Mouse (Mus musculus): ENCODE measurements around the gene Atxn7. TPM values are rescaled to one million over a fixed set of nuclear protein-coding genes. Genes with fewer than 3 reads are reported as not detected.

Gene Atxn7
- polyA plus RNA-seq, 1 experiment from 2014 or later = 4.5 TPM

DNA sequence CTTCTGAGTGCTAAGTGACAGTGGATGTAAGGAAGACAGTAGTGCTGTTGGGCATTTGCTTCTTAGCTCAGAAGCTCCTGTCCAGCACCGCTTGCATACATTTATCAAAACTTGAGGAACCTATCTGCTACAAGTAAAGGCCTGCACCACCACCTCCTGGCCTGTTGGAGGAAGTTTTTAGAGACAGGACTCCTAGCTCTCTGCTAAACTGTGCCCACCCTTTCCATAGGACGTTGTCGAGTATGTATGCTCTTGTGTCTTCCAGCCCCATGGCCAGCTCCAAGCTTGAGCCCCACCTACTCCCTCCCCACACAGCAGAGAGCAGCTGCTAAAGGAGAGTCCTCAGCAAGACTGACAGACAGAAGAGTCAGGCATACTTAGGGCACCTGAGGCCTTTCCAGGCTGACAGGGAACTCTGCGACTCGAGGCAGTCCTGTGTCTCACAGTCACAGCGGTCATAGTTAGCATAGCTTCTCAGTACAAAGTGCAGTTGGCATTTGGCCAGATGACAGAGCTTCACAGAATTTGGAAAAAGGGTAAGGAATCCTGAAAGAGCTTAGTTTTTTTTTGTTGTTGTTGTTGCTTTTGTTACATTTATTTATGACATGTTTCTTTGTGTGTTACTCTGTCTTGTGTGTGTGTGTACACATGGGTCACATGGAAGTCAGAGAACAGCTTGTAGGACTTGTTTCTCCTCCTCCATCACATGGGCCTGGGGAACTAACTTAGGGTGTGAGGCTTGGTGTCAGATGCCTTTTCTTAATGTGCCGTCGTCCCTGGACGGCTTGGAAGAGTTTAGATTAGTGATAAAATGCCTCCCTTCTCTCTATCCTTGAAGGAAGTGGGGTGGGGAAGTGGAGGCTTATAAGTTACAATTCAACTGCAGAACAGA is 34.2 kb downstream of the Atxn7 start:
- WGBS = 85% methylated on average over 9 of the region's 9 CpGs

DNA sequence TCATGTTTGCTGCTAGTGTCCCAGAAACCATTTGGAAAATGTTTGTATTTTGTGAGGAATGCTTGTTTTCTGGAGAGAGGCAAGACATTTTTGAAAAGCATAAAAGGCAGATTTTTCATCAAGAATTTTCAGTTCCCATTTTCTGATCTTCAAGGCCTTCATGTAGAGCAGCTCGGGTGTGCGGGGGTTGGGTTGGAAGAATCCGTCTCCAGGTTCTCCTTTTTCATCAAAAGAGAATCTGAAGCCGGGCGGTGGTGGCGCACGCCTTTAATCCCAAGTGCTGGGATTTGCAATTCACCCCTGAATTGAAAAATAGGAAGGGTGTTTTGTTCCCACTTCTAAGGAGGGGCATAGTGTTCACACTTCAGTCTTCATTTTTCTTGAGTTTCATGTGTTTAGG is 41.5 kb downstream of the Atxn7 start:
- WGBS = 92% methylated on average over 7 of the region's 7 CpGs
- no peaks in the 10 kb centered on the region for H3K36me3 ChIP-seq (replicated peaks)

More for the DNA sequence above, 34.2 kb downstream of the Atxn7 start:
- no peaks in the 10 kb centered on the region for H3K4me1 ChIP-seq
- no peak overlapping the region for H3K27ac ChIP-seq
- H3K9me3 ChIP-seq = no peaks in the 10 kb centered on the region
- no peak for DNase-seq (ENCODE audit: extremely low spot score, low spot score)
- no peak overlapping the region for H3K4me3 ChIP-seq
- no peaks in the 10 kb centered on the region for H3K27me3 ChIP-seq (ENCODE audit: poor library complexity, severe bottlenecking)
- no peaks in the 10 kb centered on the region for H3K36me3 ChIP-seq (replicated peaks)

DNA sequence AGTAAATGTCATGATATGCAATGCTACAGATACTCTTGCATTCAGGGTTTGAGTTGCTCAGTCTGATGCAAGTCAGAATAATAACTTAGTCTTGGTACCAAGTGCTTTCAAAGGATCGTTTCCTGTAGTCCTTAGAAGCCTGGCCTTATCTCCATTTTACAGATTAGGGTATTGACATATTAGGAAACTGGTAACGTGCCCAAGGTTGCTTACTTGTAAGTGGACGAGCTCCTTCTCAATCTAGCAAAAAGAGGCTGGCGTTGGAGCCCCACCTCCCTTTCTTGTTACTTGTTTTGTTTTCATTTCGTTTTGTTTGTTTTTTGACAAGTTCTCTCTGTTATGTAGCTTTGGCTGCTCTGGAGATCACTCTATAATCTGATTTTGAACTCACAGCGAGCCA is 48.5 kb downstream of the Atxn7 start:
- no peaks in the 10 kb centered on the region for H3K9me3 ChIP-seq
- H3K36me3 ChIP-seq (replicated peaks) = no peaks in the 10 kb centered on the region
- no peak for DNase-seq (ENCODE audit: extremely low spot score, low spot score)
- 81% methylated on average over 6 of the region's 6 CpGs for WGBS
- no peak overlapping the region for H3K27ac ChIP-seq
- peaks cover 19% of the 10 kb centered on the region for H3K4me1 ChIP-seq
- no peaks in the 10 kb centered on the region for H3K27me3 ChIP-seq (ENCODE audit: poor library complexity, severe bottlenecking)
- no peak overlapping the region for H3K4me3 ChIP-seq

More for the DNA sequence above, 41.5 kb downstream of the Atxn7 start:
- no peak overlapping the region for H3K4me3 ChIP-seq
- no peaks in the 10 kb centered on the region for H3K4me1 ChIP-seq
- no peak overlapping the region for H3K27ac ChIP-seq
- no peak for DNase-seq (ENCODE audit: extremely low spot score, low spot score)
- no peaks in the 10 kb centered on the region for H3K9me3 ChIP-seq
- no peaks in the 10 kb centered on the region for H3K27me3 ChIP-seq (ENCODE audit: poor library complexity, severe bottlenecking)

DNA sequence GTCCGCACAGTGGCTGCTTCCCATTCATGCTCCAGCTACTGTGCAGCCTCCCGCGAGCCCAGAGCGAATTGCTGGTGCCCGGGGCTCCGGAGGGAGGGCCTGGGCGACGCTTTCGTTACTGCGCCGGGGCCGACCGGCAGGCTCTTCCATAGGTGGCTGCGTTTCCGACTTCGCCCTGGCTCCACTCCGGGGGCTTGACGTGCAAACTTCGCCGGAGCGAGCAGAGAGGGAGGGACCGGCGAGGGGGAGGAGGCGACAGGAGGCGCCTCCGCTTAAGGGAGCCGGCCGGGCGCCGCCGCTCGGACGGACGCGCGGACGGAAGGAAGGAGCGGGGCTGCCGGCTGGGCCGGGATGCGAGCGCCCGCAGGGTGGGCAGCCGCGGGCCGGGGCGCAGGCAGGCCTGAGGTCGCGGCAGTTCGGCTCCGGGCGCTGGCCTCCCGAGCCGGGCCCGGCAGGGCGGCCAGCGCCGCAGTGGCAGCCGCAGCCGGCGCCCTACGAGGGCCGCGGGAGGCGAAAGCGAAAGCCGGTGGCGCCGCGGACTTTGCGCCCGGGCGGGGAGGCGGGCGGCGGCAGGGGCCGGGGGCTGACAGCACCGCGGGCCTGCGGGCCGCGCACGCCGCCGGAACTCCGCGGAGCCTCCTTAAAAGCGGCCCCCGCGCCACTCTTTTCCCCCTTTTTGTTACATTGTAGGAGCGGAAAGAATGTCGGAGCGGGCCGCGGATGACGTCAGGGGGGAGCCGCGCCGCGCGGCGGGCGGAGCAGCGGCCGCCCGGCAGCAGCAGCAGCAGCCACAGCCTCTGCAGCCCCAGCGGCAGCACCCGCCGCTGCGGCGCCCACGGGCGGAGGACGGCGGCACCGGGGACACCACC is 51.4 kb downstream of the Atxn7 start:
- DNase-seq (ENCODE audit: extremely low spot score, low spot score) = peak; percentile 80
- H3K4me1 ChIP-seq = peaks cover 32% of the 10 kb centered on the region
- H3K4me3 ChIP-seq = peak overlapping the region; percentile 74
- H3K27me3 ChIP-seq (ENCODE audit: poor library complexity, severe bottlenecking) = no peaks in the 10 kb centered on the region
- under 1% methylated on average over 100 of the region's 116 CpGs for WGBS
- H3K27ac ChIP-seq = peak overlapping the region; percentile 98
- H3K36me3 ChIP-seq (replicated peaks) = peaks cover 10% of the 10 kb centered on the region
- H3K9me3 ChIP-seq = no peaks in the 10 kb centered on the region

DNA sequence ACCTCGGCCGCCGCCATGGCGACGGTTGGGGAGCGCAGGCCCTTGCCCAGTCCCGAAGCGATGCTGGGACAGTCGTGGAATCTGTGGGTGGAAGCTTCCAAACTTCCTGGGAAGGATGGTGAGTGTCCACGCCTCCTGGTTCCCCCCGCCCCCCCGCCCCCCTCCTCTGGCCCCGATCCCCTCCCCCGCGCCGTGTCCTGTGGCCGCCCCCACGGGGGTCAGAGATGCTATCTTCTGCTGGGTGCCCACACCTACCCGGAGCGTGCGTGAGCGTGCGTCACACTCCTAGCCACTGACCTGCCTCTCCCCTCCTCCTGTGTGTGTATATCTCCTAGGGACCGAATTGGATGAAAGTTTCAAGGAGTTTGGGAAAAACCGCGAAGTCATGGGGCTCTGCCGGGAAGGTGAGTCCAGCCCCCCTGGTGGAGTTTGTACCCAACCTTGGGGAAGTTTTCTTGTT is 52.0 kb downstream of the Atxn7 start:
- under 1% methylated on average over 20 of the region's 27 CpGs for WGBS
- peak overlapping the region; percentile 98 for H3K27ac ChIP-seq
- H3K4me3 ChIP-seq = peak overlapping the region; percentile 74
- peaks cover 32% of the 10 kb centered on the region for H3K4me1 ChIP-seq
- DNase-seq (ENCODE audit: extremely low spot score, low spot score) = no peak
- peaks cover 16% of the 10 kb centered on the region for H3K36me3 ChIP-seq (replicated peaks)
- H3K9me3 ChIP-seq = no peaks in the 10 kb centered on the region
- no peaks in the 10 kb centered on the region for H3K27me3 ChIP-seq (ENCODE audit: poor library complexity, severe bottlenecking)

DNA sequence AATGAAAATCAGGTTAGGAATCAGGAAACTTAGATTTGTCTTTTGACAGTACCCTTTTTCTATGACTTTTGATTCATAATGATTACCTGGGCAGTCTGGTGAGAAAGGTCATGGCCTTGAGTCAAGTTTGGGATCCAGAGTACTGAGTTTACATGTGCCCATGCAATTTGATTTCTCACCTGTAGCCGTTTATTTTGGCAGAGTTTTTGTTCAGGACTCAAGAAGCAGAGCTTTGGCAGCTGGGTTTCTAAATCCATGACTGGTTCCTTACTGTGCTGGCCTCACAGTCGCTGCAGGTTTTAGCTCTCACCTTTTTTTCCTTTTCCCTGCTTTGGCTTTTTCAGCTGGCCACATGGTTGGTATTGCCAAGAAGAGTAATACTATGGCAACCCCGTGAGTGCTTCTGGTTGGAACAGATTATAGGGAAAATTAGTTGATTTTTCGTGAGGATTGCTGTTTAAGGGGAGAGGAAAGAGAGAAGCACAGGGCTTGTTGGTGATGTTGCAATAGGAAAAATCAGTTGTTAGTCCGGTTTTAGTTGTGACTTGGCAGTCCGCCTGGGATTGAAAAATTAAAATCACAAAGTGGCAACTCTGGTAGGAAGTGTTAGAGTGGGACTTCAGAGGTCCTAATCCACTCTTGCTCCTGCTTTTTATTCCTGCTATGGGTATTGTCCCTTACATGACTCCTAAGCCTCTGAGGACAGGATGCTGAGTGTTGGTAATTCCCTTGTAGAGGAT is 53.6 kb downstream of the Atxn7 start:
- 90% methylated on average over 6 of the region's 6 CpGs for WGBS
- peaks cover 32% of the 10 kb centered on the region for H3K4me1 ChIP-seq
- DNase-seq (ENCODE audit: extremely low spot score, low spot score) = no peak

DNA sequence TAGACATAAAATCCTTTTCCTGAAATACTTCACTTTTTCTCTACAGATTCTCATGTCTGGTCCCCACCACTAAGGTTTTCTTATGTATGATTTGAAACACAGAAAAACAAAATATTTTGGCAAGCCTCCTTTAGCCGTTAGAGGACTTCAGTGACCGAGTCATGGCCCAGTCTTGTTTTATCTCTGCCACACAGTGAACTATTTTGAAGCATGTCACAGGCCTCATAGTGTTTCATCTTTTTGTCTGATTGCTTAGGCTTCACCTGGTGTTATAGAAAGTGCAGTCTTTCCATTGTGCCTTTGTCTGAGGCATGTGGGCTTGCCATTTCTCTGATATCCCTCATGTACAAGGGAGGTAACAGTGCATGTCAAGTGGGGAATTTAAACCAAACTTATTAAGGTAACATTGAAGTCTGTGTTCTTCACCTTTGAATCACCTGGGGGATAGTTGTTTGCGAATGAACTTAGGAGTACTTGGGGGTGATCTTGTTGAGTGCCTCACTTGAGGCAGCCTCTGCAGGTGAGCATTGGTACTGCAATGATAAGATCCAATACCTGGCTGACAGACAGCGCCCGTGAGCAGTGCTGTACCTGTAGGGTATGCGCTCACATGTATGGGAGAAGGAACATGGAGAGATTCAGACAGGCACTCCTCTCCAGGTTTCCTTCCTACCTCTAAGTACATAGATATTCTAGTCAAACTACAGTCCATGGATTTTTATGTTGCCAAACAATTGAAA is 58.1 kb downstream of the Atxn7 start:
- DNase-seq (ENCODE audit: extremely low spot score, low spot score) = no peak
- Histone ChIP-seq H3K27ac (no peak overlapping the region), H3K27me3 (ENCODE audit: poor library complexity, severe bottlenecking) (no peaks in the 10 kb centered on the region), H3K4me3 (no peak overlapping the region), H3K4me1 (peaks cover 14% of the 10 kb centered on the region; the same call in 1 of the 2 replicates), H3K9me3 (no peaks in the 10 kb centered on the region), H3K36me3 (replicated peaks) (peaks cover 29% of the 10 kb centered on the region)
- 74% methylated on average over 6 of the region's 6 CpGs for WGBS

More for the DNA sequence above, 53.6 kb downstream of the Atxn7 start:
- no peaks in the 10 kb centered on the region for H3K27me3 ChIP-seq (ENCODE audit: poor library complexity, severe bottlenecking)
- H3K4me3 ChIP-seq = peak overlapping the region; percentile 74; the same call in 1 of the 2 replicates
- no peaks in the 10 kb centered on the region for H3K9me3 ChIP-seq
- no peak overlapping the region for H3K27ac ChIP-seq
- peaks cover 20% of the 10 kb centered on the region for H3K36me3 ChIP-seq (replicated peaks)

DNA sequence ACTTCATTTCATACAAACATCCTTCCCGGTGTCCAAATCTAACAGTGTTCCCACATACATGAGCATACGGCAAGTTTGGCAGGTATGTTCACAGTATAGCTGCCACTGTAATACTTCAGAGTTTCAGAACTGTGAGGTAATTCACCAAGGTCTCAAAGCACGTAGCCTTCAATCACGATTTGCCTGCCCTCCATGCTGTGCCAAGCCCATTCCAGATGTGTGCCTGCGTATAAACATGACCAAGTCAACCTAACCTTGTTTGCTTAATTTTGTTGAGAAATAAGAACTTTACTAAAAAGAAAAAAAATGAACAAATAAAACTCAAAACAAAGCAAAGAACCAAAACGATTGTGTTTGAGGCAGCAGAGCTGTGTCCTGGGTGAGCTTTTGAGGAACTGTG is 60.0 kb downstream of the Atxn7 start:
- DNase-seq (ENCODE audit: extremely low spot score, low spot score) = no peak
- no peaks in the 10 kb centered on the region for H3K9me3 ChIP-seq
- H3K4me3 ChIP-seq = no peak overlapping the region
- no peaks in the 10 kb centered on the region for H3K27me3 ChIP-seq (ENCODE audit: poor library complexity, severe bottlenecking)
- H3K36me3 ChIP-seq (replicated peaks) = peaks cover 33% of the 10 kb centered on the region
- no peak overlapping the region for H3K27ac ChIP-seq
- no peaks in the 10 kb centered on the region for H3K4me1 ChIP-seq
- 96% methylated on average over 6 of the region's 6 CpGs for WGBS

DNA sequence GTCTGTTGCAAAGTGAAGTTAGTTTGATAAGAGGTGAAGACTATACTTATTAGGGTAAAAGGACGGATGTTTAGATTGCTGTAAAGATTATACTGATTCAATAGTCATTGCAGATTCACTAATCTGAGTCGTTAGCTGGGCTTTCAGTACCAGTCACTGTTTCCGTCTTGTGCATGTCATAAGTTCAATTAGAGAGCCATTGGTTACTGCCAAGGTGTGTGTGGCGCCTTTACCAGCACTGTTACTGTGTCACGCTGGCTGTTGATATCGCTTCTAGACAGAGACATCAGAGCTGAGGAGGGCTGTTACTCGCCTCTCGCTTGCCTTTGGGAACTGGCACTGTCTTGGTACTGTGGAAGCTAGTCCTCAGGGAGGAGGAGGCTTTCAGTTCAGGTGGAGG is 64.6 kb downstream of the Atxn7 start:
- Histone ChIP-seq H3K27ac (no peak overlapping the region), H3K27me3 (ENCODE audit: poor library complexity, severe bottlenecking) (no peaks in the 10 kb centered on the region), H3K9me3 (no peaks in the 10 kb centered on the region), H3K36me3 (replicated peaks) (peaks cover 23% of the 10 kb centered on the region), H3K4me1 (no peaks in the 10 kb centered on the region), H3K4me3 (no peak overlapping the region)
- 90% methylated on average over 8 of the region's 8 CpGs for WGBS
- no peak for DNase-seq (ENCODE audit: extremely low spot score, low spot score)

DNA sequence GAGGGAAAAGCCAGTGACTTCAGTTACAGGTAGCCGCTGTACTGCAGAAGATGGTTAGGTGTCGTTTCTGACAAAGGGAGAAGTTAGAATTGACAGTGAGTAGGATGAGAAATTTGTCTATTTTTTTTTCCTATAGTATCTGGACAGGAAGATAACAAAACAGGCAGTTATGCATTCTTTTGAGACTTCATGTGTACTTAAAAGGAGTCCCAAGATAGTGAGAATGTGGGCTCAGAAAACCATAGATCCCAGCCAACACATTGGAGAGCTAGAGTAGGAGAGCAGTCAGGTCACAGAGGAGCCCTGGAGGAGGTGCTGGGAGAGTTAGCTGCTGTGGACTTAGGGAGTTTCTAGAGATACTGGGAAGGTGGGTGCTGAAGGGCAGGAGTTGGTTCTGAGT is 69.4 kb downstream of the Atxn7 start:
- no peak overlapping the region for H3K27ac ChIP-seq
- peaks cover 6% of the 10 kb centered on the region; the same call in 1 of the 2 replicates for H3K4me1 ChIP-seq
- H3K36me3 ChIP-seq (replicated peaks) = peaks cover 28% of the 10 kb centered on the region
- no peak for DNase-seq (ENCODE audit: extremely low spot score, low spot score)
- no peaks in the 10 kb centered on the region for H3K27me3 ChIP-seq (ENCODE audit: poor library complexity, severe bottlenecking)
- H3K4me3 ChIP-seq = no peak overlapping the region
- 99% methylated on average over 2 of the region's 2 CpGs for WGBS
- H3K9me3 ChIP-seq = no peaks in the 10 kb centered on the region

DNA sequence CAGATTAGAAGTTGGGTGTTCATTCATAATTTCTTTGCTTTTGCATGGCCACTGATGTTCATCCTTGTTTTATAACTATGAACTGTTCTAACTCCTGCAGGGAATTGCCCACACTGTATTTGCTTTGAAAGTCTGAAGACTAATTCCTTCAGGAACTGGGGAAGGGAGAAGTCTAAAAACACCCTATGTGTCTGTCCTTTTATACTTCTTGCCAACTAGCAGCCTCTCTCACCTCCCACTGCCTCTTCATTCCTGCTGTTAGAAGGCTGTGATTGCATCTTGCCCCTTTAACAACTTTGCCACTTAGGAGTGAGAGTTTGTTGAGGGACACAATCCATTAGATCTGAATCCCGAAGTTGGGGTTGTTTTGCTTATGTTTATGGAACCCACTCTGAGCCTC is 71.6 kb downstream of the Atxn7 start:
- H3K36me3 ChIP-seq (replicated peaks) = peaks cover 25% of the 10 kb centered on the region
- H3K27me3 ChIP-seq (ENCODE audit: poor library complexity, severe bottlenecking) = no peaks in the 10 kb centered on the region
- no peaks in the 10 kb centered on the region for H3K9me3 ChIP-seq
- H3K27ac ChIP-seq = no peak overlapping the region
- H3K4me3 ChIP-seq = no peak overlapping the region
- H3K4me1 ChIP-seq = peaks cover 6% of the 10 kb centered on the region; the same call in 1 of the 2 replicates
- DNase-seq (ENCODE audit: extremely low spot score, low spot score) = no peak
- WGBS = 96% methylated on average over 1 of the region's 1 CpGs

DNA sequence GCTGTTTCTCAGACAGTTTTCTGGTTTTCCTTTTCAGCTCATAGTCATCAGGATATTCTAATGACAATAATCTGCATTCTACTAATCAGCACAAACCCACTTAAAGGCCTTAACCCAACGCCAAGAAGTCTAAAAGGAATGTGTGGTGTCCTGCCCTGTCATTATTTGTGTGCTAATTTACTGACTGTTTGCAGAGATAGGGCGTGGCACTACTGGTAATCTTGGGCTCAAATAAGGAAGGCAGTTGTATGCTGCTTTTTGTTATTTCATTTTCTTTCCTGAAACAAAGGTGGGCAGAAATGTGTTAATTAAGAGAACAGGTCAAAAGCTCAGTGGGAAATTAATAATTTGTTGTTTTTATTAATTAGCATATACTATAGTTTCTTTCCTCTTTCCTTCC is 75.1 kb downstream of the Atxn7 start:
- peaks cover 6% of the 10 kb centered on the region; the same call in 1 of the 2 replicates for H3K4me1 ChIP-seq
- 76% methylated on average over 2 of the region's 2 CpGs for WGBS
- no peak overlapping the region for H3K27ac ChIP-seq
- DNase-seq (ENCODE audit: extremely low spot score, low spot score) = no peak
- no peaks in the 10 kb centered on the region for H3K9me3 ChIP-seq
- H3K4me3 ChIP-seq = no peak overlapping the region
- no peaks in the 10 kb centered on the region for H3K27me3 ChIP-seq (ENCODE audit: poor library complexity, severe bottlenecking)
- H3K36me3 ChIP-seq (replicated peaks) = peaks cover 40% of the 10 kb centered on the region

All from forebrain, embryonic 10.5 days (tissue).